Mouse (Mus musculus) kidney, adult 10 weeks (tissue): ENCODE measurements around the gene Olfr1298. TPM values are rescaled to one million over a fixed set of nuclear protein-coding genes. Genes with fewer than 3 reads are reported as not detected.

Source experiments
- polyA plus RNA-seq: library from polyadenylated mRNA; stranded (reverse); fragments of 350-450 nt; fragmentation: Illumina TruSeq; extraction: RNeasy Lipid Tissue Mini Kit (QIAGEN cat#74804); gene quantifications from one replicate; pipeline ENCODE4 v1.2.3, GENCODE M21; 2014; ENCODE audit warnings: low read depth, low replicate concordance

Olfr1298 gene
- polyA plus RNA-seq = not detected

GRCm38 (mm10) chr2:111649101-111649500 is at the start of gene Olfr1298:
Olfr1298 (minus strand) TSS chr2:111649201.

GRCm38 (mm10) chr2:111661119-111661518 is 12.1 kb upstream of the Olfr1298 start, which contains the start of gene Olfr1299:
Olfr1299 (plus strand) TSS chr2:111661419.

GRCm38 (mm10) chr2:111626397-111626796 is 22.6 kb downstream of the Olfr1298 start, which contains the start of gene Olfr1297:
Olfr1297 (minus strand) TSS chr2:111626497.

Other genes with a start within 250 kb of the Olfr1298 start
- gene Olfr1286, start 226.1 kb downstream of the Olfr1298 start, polyA plus RNA-seq = not detected
- not detected for gene Olfr1287, start 200.1 kb downstream of the Olfr1298 start, polyA plus RNA-seq
- gene Olfr1288, start 175.1 kb downstream of the Olfr1298 start, polyA plus RNA-seq = not detected
- not detected for gene Olfr1289, start 168.4 kb downstream of the Olfr1298 start, polyA plus RNA-seq
- gene Olfr1290, start 155.4 kb downstream of the Olfr1298 start, polyA plus RNA-seq = not detected
- not detected for gene Olfr1291-ps1, start 152.0 kb downstream of the Olfr1298 start, polyA plus RNA-seq
- not detected for gene Olfr1293-ps, start 124.0 kb downstream of the Olfr1298 start, polyA plus RNA-seq
- gene Olfr1294, start 108.9 kb downstream of the Olfr1298 start, polyA plus RNA-seq = not detected
- not detected for gene Olfr1295, start 79.5 kb downstream of the Olfr1298 start, polyA plus RNA-seq
- not detected for gene Olfr1297, start 22.7 kb downstream of the Olfr1298 start, polyA plus RNA-seq
- not detected for gene Olfr1299, start 12.2 kb upstream of the Olfr1298 start, polyA plus RNA-seq
- gene Olfr1301, start 101.8 kb upstream of the Olfr1298 start, polyA plus RNA-seq = not detected
- not detected for gene Olfr1302, start 128.2 kb upstream of the Olfr1298 start, polyA plus RNA-seq
- not detected for gene Olfr1303, start 171.1 kb upstream of the Olfr1298 start, polyA plus RNA-seq
- gene Olfr1305, start 227.9 kb upstream of the Olfr1298 start, polyA plus RNA-seq = not detected